Mouse (Mus musculus) E14TG2a.4 (cell line): ENCODE results near the gene Ube2e2.

Experiments used
- CTCF ChIP-seq: conservative IDR thresholded peaks from 2 replicates; pipeline ENCODE4 v1.5.1; 2014; ENCODE audit warnings: low read length
- NANOG ChIP-seq: IDR thresholded peaks from 2 replicates; pipeline ENCODE4 v1.6.1; 2014; ENCODE audit warnings: borderline replicate concordance, low read length, mixed read lengths
- POU5F1 ChIP-seq: IDR thresholded peaks from 2 replicates; pipeline ENCODE4 v1.6.1; 2014; ENCODE audit warnings: low read length, borderline replicate concordance

DNA sequence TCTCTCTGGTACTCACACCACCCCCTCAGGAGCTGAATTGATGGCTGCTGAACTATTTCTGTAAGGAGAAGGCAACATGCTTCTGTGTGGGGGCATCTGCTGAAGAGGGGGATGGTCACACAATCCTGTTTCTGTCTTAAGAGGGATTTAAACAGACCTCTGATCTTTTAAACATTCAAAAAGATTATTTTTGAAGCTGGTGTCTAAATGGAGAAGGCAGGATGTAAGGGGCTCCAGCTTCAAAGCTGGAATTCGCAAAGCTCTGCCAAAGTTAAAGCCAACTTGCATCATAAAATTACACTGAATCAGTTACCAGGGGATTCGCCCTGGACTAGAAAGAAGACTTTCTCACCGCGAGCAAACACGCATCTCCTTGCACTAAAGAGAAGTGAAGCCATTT lies 346.5 kb downstream of the Ube2e2 start:
- TF ChIP-seq CTCF = no peak
- no peak for TF ChIP-seq NANOG
- no peak for TF ChIP-seq POU5F1
